Mouse (Mus musculus): ENCODE results near the gene Ccl21b. TPM values are rescaled to one million over a fixed set of nuclear protein-coding genes. Genes with fewer than 3 reads are reported as not detected.
"Not testable (repeated sequence)": the region's sequence is repeated elsewhere in the genome, so short reads cannot be mapped to it uniquely, and the experiment has no call there.

Ccl21b gene
- polyA plus RNA-seq (2015; fragmentation: Nextera tagmentation; extraction: Ambion mirVana), result not detected in 2 replicates

DNA sequence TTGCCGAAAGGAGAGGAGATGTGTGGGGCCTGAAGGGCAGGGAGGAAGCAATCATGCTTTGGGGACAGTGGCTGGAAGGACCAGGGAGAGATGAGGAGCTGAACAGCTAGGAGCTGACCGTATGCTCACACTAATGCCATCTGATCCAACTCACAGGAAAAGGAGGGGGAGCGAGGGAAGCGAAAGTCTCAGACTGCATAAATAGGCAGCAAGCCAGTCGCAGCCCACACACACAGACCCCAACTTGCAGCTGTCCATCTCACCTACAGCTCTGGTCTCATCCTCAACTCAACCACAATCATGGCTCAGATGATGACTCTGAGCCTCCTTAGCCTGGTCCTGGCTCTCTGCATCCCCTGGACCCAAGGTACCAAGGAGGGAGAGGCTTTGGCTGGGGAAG is at the start of gene Ccl21b:
TSS of gene Ccl21b (plus strand) at position 301 of the 400 bp plus-strand sequence.
- not testable (repeated sequence) for H3K36me3 ChIP-seq (ENCODE audit: control insufficient read depth, insufficient read depth, low read length); H3K27me3 ChIP-seq (ENCODE audit: control insufficient read depth, insufficient read depth, low read depth, low read length); ATAC-seq

DNA sequence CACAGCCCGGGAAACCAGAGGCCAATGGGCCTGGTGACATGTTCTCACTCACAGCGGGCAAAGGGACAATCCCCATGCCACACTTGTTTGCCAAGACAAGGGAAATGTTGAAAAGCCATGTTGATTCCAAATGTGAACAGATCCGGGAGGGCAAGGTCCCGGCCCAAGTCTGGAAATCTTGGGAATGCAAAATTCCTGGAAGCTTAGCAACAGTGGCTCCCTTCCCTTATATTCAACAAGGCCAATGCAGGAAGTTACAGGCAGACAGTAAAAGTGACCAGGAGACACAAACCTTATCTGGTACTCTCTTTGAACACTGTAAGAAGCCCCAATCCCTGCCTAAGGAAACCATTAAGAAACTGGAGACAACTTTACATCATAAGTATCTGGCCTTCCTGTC is 15.2 kb upstream of the Ccl21b start, which contains the start of gene Gm10600:
TSS of gene Gm10600 (plus strand) at position 301 of the 400 bp plus-strand sequence.
- H3K9ac ChIP-seq (ENCODE audit: low read depth, low read length); H3K36me3 ChIP-seq (ENCODE audit: control insufficient read depth, insufficient read depth, low read length); H3K4me3 ChIP-seq (ENCODE audit: low read depth, low read length); H3K9me3 ChIP-seq (replicated peaks; ENCODE audit: control insufficient read depth, low read length, poor library complexity, severe bottlenecking); H3K4me2 ChIP-seq (ENCODE audit: low read length); H3K27me3 ChIP-seq (ENCODE audit: control insufficient read depth, insufficient read depth, low read depth, low read length); H3K4me1 ChIP-seq (ENCODE audit: control insufficient read depth, insufficient read depth, low read length); ATAC-seq; H3K27ac ChIP-seq (ENCODE audit: low read length): not testable (repeated sequence)
- WGBS, result no CpG with 5 or more reads among the region's 4 CpGs

More for the DNA sequence above, at the start of gene Ccl21b:
- H3K4me3 ChIP-seq (ENCODE audit: low read depth, low read length); H3K9me3 ChIP-seq (replicated peaks; ENCODE audit: control insufficient read depth, low read length, poor library complexity, severe bottlenecking); H3K9ac ChIP-seq (ENCODE audit: low read depth, low read length); H3K4me2 ChIP-seq (ENCODE audit: low read length); H3K27ac ChIP-seq (ENCODE audit: low read length); H3K4me1 ChIP-seq (ENCODE audit: control insufficient read depth, insufficient read depth, low read length): not testable (repeated sequence)
- WGBS, result no CpG with 5 or more reads among the region's 5 CpGs

DNA sequence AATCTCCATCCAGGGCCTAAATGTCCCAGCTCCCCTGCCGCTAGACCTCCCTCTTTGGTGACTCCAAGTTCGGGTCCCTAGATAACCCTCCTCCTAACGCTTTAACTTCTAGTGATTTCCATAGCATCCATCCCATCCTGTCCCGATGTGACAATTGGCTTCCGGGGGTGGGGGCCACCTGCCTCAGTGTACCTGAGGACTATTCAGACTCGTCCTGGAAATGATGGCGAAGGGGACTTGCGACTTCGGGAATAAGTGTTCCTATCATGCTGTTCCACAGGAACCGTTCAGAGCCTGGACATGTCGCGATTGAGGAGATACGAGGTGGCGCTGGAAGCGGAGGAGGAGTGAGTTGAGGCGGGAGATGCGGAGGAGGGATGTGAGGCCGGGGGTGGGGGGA is 38.4 kb downstream of the Ccl21b start, which contains the start of gene Gm21953:
TSS of gene Gm21953 (plus strand) at position 301 of the 400 bp plus-strand sequence.
- not testable (repeated sequence) for ATAC-seq; H3K36me3 ChIP-seq (ENCODE audit: control insufficient read depth, insufficient read depth, low read length); H3K4me3 ChIP-seq (ENCODE audit: low read depth, low read length); H3K27me3 ChIP-seq (ENCODE audit: control insufficient read depth, insufficient read depth, low read depth, low read length); H3K9ac ChIP-seq (ENCODE audit: low read depth, low read length); H3K4me2 ChIP-seq (ENCODE audit: low read length); H3K4me1 ChIP-seq (ENCODE audit: control insufficient read depth, insufficient read depth, low read length); H3K27ac ChIP-seq (ENCODE audit: low read length); H3K9me3 ChIP-seq (replicated peaks; ENCODE audit: control insufficient read depth, low read length, poor library complexity, severe bottlenecking)
- no CpG with 5 or more reads among the region's 18 CpGs for WGBS

Other genes starting within 250 kb of the Ccl21b start
- gene Gm21093, start 221.0 kb upstream of the Ccl21b start, polyA plus RNA-seq (2015; fragmentation: Nextera tagmentation; extraction: Ambion mirVana), result 0.63 and 1.2 TPM in 2 replicates
- not detected in 2 replicates for gene Gm3893, start 164.6 kb upstream of the Ccl21b start, polyA plus RNA-seq (2015; fragmentation: Nextera tagmentation; extraction: Ambion mirVana)
- gene Gm13304, start 140.9 kb upstream of the Ccl21b start, polyA plus RNA-seq (2015; fragmentation: Nextera tagmentation; extraction: Ambion mirVana), result not detected in 2 replicates
- 3.9 and 4.0 TPM in 2 replicates for gene Gm13306, start 102.3 kb upstream of the Ccl21b start, polyA plus RNA-seq (2015; fragmentation: Nextera tagmentation; extraction: Ambion mirVana)
- 0.23 TPM in 1 of 2 replicates, not detected in the other for gene Gm13305, start 87.2 kb upstream of the Ccl21b start, polyA plus RNA-seq (2015; fragmentation: Nextera tagmentation; extraction: Ambion mirVana)
- gene Gm10600, start 15.1 kb upstream of the Ccl21b start, polyA plus RNA-seq (2015; fragmentation: Nextera tagmentation; extraction: Ambion mirVana), result not detected in 2 replicates
- not detected in 2 replicates for gene Gm21953, start 38.5 kb downstream of the Ccl21b start, polyA plus RNA-seq (2015; fragmentation: Nextera tagmentation; extraction: Ambion mirVana)
- gene Fam205a3, start 62.6 kb downstream of the Ccl21b start, polyA plus RNA-seq (2015; fragmentation: Nextera tagmentation; extraction: Ambion mirVana), result not detected in 2 replicates
- not detected in 2 replicates for gene Gm21586, start 183.6 kb downstream of the Ccl21b start, polyA plus RNA-seq (2015; fragmentation: Nextera tagmentation; extraction: Ambion mirVana)
- gene Gm2163, start 211.0 kb downstream of the Ccl21b start, polyA plus RNA-seq (2015; fragmentation: Nextera tagmentation; extraction: Ambion mirVana), result 0.21 and 0.26 TPM in 2 replicates

Measured in midbrain, embryonic 16.5 days (tissue).